Mouse (Mus musculus) NIH3T3 (cell line): Measurements from ENCODE around the gene Hic1.

Experiments used
- DNase-seq: peaks from one replicate; pipeline ENCODE4 v3.0.0-alpha.2; 2012; ENCODE audit warnings: low read depth

Gene Hic1

GRCm38 (mm10) chr11:75148332-75149035 is 20.8 kb downstream of the Hic1 start:
- DNase-seq: no peak

- DNase-seq: no peak
Observed at GRCm38 (mm10) chr11:75147846-75148168, 21.5 kb downstream of the Hic1 start.

- peak; percentile 96 for DNase-seq
Observed at GRCm38 (mm10) chr11:75147106-75147845, 22.0 kb downstream of the Hic1 start.

- DNase-seq: no peak
Observed at GRCm38 (mm10) chr11:75145841-75146240, 23.5 kb downstream of the Hic1 start.

GRCm38 (mm10) chr11:75142749-75143148 is 26.6 kb downstream of the Hic1 start:
- DNase-seq: no peak

DNA sequence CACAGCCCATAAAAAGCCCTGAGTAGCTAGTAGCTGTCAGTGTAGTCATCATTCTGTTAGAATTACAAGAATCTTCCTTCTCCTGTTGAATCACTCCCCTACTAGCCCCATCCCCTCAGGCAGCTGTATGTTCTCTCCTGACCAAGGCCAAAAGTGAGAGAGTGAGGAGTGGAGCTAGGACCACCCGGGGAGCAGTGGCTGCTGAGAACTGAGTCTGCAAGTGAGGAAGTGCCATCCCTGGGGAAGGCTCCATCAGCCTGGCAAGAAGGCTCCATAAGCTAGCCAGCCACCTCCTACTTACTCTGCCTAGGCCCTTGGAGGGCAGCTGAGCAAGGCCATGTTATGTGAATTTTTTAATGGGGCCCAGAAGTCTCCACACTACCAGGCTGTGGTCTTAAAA is 27.4 kb downstream of the Hic1 start:
- peak; percentile 79 for DNase-seq

DNA sequence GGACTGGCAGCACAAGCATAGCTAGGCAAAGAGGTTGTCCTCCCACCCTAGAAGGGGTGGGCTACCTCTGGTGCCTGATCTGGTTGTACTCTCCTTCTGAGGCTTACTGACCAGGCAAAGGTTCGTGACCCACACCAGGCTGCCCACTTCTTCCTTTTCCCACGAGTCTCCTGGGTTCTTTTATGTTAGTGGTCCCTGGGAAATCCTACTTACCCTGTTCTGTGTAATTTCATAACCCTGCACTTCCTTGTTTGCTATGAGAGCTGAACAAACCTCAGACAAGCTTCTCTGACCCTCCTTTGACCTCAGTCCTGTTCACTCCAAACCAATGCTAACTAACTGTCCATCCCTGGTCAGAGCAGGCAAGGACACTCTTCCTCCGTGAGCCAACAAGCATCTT is 28.3 kb downstream of the Hic1 start:
- DNase-seq: no peak

GRCm38 (mm10) chr11:75140431-75140830 is 28.9 kb downstream of the Hic1 start:
- DNase-seq: peak; percentile 38

DNA sequence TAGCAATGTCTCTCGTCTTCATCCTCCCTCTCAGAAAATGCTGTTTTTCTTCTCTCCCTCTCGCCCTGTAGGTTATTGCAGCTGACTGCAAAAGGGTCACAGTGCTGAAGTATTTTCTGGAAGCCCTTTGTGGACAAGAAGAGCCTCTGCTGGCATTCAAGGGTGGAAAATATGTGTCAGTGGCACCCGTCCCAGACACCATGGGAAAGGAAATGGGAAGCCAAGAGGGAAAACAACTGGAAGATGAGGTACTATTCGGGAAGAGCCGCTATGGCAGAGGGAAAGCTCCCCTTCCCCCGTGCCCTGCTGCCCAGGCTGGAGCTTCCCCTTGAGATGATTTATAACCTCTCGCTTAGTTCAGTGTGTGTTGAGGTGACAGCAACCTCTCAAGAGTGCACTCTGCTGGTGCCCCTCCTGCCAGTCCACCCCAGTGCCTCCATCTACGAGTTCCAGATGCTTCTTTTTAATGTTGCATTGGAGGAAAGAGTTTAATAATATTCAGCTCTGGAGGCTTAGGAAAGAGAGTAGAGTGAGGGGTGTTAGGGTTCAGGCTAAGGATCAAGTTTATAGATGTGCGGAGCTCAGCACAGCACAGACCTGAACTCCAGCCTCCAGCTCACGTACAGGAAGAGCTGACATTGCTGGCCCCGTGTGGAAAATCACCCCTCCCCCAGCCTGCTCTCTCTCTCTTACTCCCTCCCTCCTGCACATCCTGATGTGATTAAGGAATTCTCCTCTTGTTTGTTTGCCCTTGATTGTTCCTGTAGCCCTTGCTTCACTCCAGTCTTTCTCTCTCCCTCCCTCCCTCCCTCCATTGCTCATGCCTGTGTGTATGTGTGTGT is 30.0 kb downstream of the Hic1 start:
- DNase-seq: peak; percentile 90

GRCm38 (mm10) chr11:75136666-75137398 is 32.5 kb downstream of the Hic1 start:
- DNase-seq: peak; percentile 12

DNA sequence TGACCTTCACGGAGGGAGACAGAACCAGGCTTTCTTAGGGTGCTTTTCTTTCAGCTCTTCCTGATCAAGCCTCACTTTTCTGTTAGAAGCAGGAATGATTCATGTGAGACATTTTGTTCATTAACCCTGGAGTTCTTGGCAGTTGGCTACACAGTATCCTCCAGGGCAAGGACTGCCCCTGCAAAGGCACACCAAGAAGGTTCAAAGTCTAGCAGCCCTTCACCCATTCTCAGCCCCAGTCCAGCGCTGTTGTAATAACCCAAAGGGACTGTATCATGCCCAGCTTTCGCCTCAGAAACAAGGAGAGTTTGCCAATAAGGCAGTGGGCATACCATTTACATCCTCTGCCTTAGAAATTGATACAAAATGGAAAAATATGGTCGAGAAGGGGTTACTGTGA is 34.0 kb downstream of the Hic1 start:
- no peak for DNase-seq

- DNase-seq: no peak
Observed at GRCm38 (mm10) chr11:75134485-75135068, 34.7 kb downstream of the Hic1 start.

DNA sequence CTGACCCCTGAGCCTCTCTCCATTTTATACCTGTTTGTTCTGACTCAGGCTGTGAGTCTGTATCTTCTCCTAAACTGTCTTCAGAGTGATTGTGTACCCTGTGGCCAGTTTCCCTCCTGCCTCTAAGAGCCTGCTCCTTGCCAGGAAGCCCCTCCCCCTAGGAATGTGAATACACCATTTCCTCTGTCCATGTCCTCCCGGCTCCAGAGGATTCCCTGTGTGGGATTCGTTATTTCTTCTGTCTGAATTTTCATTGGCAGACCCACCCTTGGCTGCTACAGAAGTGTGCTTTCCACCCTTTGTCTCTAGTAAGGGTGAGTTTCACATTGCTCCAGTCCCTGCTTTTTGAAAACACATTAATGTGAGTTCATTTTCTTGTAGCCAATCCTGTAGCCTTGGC is 35.4 kb downstream of the Hic1 start:
- DNase-seq: peak; percentile 27

- DNase-seq: no peak
Observed at GRCm38 (mm10) chr11:75133391-75133790, 35.9 kb downstream of the Hic1 start.

- DNase-seq: peak; percentile 48
Observed at GRCm38 (mm10) chr11:75132278-75132677, 37.0 kb downstream of the Hic1 start.

DNA sequence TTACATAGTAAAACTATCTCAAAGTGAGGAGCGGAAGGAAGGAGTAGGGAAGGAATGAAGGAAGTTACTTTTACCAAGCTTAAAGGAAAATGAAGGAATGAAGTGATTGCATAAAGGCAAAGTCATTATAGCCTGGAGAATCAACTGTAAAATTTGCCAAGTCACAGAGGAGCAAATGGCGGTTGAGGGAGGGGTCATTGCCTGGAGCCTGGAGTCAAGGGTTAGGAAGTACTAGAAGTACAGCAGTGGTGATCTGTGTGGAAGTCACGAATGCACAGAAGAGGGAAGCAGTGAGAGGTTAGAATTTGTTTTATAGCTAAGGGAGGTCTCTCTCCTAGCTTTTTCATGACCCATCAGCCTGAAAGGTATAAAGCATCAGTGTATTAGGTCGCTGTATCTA is 38.0 kb downstream of the Hic1 start:
- no peak for DNase-seq

DNA sequence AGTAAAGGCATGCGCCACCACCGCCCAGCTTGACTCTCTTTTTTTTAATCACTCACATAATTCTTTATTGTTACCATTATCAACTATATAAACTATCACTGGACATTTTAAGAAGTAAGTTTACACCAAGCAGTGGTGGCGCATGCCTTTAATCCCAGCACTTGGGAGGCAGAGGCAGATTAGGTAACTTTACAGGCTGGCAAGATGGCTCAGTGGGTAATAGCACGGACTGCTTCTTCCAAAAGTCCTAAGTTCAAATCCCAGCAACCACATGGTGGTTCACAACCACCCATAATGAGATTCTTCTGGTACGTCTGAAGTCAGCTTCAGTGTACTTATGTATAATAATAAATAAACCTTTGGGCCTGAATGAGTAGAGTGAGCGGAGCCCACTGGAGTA is 39.8 kb downstream of the Hic1 start:
- DNase-seq: no peak

DNA sequence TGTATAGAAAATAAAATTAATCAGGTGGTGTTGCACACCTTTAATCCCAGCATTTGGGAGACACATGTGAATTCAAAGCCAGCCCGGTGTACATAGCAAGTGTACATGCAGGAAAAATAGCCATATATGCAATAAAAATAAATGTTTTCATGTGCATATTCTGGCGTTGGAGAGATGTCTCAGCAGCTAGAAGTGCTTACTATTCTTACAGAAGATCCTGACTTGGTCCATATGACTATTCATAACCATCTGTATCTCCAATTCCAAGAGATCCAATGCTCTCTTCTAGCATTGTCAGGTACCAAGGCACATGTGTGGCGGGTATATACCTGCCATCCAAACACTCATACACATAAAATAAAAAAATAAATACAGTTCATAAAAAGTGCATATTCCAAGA is 42.9 kb downstream of the Hic1 start:
- no peak for DNase-seq

DNA sequence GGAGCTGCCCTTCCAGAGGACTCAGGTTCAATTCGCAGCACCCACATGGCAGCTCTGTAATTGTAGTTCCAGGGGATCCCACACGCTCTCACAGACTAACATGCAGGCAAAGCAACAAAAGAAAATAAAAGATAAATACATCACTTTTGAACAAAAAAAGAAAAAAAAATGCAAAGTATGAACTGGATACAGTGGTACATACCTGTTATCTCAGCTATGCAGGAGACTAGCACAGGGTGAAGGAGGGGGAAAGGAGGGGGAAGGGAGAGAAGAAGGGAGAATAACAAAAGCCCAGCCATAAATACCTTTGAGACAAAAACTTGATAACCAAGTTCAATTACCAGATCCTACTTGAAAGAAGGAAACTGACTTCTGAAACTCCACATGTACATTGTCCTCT is 44.9 kb downstream of the Hic1 start:
- DNase-seq: no peak

- no peak for DNase-seq
Observed at GRCm38 (mm10) chr11:75121348-75121747, 48.0 kb downstream of the Hic1 start.

DNA sequence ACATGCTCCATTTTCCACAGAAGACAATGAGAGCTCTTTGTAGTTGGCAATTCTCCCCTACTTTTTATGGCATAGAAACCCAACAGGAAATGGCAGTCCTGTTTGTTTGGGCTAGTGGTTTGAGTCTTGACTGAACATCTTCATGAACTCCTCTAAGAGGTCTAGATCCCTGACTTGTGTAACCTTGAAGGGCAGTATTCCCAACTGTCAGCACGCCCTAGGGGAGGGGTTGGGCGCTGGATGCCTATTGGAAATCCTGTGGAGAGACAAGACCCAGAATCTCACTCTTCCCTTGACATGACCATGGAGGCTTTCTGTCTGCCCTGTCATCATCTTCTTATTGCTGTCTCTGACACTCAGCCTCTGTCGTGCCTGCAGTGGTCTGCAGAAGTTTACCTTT is 49.5 kb downstream of the Hic1 start:
- no peak for DNase-seq

DNA sequence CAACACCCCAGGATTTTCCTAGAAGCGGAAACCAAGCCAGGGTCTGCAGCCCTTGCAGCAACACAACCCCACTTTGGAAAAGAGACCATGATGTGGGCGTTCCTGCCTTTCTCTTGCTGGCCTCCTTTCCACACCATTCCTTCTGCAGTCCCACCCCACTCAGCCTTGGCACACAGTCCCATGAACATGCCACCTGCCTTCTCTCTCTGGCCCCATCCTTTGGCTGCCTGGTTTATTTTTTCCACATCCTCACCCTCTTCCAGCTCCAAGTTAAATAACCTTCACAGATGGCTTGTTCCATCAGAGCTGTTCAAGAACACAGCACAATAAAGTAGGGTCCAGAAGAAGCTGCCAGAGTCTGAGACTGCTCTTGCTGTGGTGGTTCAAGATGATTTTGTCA is 50.0 kb downstream of the Hic1 start:
- no peak for DNase-seq
